Mouse (Mus musculus) ovary, postnatal 14 days (tissue): Measurements from ENCODE around the gene Gm28308.

Experiments
- DNase-seq: peaks from one replicate; pipeline ENCODE4 v3.0.0; 2022; ENCODE audit warnings: low spot score

The Gm28308 gene

DNA sequence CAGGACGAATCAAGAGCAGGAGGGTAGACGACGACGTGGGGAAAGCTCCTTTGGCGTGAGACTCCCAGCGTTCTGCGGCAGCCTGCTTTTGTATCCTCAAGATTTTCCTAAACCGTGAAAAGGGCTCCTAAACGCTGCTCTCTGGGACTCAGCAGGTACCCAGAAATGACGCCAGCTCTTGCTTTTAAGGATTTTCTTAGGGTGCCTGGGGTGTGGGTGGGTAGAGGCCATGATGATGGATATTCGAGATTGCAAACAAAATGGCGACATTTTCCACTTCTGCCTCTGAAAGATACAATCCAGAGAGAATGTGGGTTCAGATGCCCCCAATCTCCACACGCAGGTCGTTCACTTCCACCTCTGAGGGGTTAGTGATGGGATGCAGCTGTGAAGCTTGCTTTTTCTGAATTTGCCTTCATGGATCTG is 45.4 kb downstream of the Gm28308 start:
- DNase-seq = no peak

DNA sequence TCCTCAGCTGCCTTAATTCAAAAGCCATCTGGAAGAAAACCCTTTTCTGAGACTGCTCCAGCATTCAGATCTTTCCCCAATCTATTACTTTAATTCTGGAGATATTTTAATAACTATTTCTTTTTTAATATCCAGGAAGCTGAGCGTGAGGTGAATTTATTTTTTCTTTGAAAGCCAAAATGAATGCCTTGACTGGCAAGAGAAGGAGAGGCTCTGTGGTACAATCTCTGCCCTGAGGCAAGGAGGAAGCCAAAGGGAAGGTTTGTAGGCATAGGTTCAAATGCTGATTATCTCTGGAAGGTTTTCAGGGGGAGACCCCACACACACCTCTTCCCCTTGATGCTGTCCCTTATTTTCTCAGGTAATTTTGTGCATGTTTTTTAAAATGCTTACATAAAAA is 46.0 kb downstream of the Gm28308 start:
- DNase-seq = no peak

DNA sequence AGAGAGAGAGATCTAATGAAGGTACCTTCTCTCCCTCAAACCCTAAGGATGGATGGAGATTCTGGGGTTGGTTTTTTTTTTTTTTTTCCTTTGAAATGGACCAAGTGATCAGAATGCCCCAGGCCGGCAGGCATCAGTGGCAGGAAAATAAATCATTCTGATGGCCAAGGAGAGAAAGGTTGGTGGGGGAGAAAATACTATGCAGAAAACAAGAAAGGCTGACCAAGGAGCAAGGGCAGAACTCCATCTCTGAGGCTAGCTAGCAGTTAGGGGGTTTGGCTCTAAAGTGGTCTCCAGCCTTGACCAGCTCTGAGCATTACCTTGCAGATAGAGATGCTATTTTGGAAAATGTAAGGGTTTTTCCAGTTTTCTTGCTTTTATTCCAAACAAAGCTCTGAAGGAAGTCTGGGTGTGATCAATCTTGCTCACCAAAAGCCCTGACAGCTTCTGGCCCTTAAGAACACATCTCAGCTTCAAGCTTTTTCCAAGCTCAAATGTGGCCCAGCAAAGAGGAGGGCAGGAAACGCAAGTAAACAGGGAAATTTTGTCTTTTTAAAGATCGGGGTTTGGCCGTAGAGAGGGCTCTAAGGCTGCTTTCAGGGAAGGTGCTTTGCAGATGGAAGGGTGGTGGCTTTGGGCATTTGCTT is 46.6 kb downstream of the Gm28308 start:
- no peak for DNase-seq

GRCm38 (mm10) chr6:52165441-52166370 is 47.4 kb downstream of the Gm28308 start:
- DNase-seq = no peak

DNA sequence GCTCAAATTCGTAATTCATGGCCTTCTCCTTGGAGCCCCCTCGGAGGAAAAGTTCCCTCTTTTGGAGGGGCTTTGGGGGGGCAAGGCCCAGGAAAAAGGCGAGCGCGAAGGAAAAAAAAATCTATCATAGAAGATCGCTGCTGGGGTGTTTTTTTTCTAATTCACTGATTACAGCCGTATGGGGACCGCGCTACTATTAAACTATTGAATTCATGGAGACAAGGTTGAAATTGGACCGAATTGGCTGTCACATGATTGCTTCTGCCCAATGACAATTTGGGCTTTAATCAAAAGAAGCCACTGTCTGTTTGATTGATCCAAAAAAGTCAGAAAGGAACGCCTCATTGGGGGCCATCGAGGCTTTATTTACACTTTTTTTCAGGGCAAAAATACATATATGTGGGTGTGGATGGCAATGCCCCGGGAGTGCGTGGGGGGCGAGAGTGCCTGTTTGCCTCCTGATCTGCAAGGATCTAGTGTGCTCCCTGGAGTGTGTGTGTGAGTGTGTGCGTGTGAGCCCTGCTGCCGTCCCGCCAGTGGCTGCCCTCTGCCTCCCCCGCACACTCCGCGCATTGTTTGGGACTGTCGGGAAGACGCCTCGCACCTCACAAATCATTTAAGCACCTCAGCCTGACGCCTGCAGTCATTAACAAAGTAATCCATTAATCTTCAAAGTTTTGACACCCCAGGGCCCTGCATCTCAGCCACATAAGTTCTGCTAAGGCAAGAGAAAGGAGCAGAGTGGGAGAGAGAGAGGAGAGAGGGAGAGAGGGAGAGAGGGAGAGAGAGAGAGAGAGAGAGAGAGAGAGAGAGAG is 48.3 kb downstream of the Gm28308 start, which contains the start of gene Hoxa2:
TSS of gene Hoxa2 (minus strand) at position 206 of the 815 bp plus-strand sequence.
- no peak for DNase-seq

GRCm38 (mm10) chr6:52164051-52164625 is 49.0 kb downstream of the Gm28308 start:
- DNase-seq = no peak

GRCm38 (mm10) chr6:52163366-52164031 is 49.6 kb downstream of the Gm28308 start:
- no peak for DNase-seq

DNA sequence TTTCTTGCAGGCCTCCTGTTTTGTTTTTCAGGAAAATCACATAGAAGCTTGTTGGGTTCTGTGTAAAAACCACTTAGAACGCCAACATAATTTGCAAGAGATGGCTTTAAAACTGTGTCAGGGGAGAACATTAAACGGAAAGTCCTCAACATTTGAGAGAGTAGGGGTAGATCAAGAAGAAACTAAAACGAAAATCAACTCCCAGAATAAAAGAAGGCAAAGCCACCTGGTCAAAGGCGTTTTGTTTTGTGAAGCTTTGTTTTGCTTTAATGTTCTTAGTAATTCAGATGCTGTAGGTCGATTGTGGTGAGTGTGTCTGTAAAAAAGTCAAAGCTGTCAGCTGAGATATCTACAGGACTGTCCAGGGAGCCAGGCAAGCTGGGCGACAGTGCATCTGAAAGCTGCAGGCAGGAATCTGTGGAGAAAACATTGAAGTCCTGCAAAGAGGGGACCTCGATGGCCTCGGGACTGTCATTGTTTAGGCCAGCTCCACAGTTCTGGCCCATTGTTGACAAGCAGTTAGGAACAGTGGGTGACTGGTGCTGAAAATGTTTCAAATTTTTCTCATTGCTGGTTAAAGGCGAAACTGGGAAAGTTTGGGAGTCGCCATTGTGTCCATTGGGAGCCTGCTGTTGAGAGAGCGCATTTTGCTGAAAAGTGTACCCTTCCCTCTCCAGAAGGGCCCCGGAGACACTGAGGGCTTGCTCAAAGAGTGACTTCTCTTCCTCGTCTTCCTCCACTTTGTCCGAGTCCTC is 50.4 kb downstream of the Gm28308 start:
- DNase-seq = no peak

- no peak for DNase-seq
Measured at GRCm38 (mm10) chr6:52162093-52162380, 51.1 kb downstream of the Gm28308 start.

DNA sequence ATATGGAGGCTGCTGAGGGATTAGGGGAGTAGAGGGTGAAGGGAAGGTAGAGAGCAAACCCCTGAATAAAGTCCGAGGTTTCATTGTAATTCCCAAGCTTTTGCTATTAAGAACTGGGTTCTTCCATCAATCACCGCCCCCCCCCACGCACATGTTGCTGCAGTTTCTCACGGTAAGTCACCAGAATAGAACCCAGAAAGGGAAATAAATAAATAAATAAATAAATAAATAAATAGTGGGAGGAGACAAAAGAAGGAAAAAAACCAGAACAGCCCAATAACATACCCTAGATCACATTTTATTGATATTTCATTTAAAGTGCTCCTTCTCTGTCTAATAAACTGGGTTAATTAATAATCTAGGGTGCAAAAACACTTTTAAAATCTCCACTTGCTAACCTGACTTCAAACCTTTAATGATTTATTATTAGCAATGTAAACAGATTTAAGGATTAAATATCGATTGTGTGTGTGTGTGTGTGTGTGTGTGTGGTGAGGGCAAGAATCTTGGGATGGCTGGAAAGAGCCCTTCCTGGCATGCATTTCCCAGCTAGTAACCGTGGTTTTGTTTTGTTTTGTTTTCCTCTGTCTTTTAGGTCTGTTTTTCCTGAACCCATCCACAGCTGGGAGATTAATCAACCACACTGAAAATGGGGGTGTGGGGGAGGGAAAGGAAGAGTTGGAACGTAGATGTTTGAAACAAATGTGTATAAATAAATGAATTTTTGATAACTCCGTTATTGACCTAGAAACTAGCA is 51.6 kb downstream of the Gm28308 start:
- no peak for DNase-seq

GRCm38 (mm10) chr6:52160511-52161335 is 52.4 kb downstream of the Gm28308 start:
- no peak for DNase-seq

- DNase-seq = no peak
Measured at GRCm38 (mm10) chr6:52159979-52160378, 53.2 kb downstream of the Gm28308 start.

DNA sequence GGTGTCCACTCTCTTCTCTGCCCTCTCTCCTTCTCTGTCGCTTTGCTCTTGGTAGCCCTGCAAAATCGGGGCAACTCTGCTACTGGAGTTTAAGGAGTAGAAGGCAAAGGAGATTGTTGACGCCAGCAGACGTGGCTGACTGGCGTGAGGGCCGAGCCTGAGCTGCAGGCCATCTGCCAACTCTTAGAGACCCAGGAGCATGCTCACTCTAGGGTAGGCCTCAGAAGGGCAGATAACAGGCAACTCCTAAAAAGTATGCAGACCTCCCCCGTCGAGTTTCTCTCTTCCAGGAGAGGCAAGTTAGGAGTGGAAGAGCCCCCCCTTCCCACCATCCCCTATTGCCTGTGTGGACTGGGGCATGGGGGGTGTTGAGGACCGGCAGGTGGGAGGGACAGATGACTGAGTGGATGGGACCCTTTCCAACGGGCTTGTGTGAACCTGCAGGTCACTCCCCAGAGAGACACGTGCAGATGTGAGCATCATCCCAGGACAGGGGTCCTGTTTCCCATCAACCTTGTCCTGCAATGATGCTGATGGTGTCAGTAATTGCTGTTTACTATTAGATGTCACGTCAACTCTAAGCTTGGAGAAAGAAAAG is 53.9 kb downstream of the Gm28308 start:
- DNase-seq = no peak

DNA sequence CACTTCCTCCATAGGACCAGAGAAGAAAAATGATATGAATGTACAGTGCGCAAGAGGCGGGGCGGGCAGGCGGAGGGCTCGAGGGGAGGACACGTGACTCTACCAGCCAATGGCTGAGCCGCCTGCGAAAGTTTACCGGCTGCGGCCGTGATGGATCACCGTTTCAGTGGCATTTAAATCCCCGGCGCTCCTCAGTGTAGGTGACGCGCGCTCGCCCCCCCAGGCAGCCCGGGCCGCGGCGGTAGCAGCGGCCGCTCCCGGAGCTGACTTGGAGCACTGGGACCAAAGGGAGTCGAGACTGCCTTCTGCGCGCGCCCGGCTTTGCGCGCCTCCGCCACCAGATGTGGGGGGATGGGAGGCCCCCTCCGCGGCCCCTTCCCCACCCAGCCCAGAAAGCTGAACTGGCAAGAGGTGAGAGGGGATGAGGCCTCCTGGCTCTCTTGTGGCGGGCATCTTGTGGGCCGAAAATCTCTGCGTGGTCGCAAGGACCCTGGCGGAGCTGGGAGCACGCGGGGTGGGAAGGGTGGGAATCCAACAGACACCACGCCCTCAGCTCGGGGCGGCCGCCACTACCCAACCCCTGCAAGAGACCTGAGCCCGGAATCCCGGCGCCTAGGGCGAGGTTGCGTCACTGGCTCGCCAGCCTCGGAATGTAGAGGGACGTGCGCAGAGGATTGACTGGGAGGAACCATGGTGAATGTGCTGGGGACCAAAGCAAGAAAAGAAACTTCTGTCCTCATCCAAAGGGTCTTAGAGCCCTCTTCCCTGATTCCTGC is 54.7 kb downstream of the Gm28308 start, which contains the start of gene Hoxa1:
TSS of gene Hoxa1 (minus strand) at position 42 of the 776 bp plus-strand sequence.
- DNase-seq = no peak

DNA sequence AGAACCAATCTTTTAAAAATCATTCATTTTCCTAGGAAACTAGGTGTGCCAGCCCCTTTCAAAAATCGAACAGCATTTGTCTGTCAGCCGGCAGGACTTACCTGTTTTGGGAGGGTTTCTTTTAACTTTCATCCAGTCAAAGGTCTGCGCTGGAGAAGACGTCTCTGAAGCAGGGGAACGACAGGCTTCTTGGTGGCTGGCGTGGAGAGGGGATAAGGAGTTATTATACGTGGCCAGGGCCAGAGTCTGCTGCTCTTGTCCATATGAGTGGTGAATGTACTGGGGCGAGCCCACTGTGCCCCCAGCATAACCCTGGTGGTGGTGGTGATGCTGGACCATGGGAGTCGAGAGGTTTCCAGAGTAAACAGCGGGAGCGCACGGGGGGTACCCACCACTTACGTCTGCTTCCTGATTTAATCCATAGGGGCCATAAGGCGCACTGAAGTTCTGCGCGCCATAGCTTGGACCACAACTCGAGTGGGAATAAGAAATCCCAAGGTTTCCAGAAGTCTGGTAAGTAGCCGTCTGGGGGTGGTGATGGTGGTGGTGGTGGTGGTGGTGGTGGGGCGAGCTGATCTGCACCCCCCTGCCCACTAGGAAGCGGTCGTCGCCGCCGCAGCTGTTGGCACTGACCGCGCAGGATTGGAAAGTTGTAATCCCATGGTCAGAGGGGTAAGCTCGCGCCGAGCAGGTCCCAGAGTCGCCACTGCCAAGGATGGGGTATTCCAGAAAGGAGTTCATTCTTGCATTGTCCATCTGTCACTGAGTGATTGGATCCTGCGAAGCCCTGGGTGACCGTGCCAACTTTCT is 55.5 kb downstream of the Gm28308 start:
- no peak for DNase-seq

DNA sequence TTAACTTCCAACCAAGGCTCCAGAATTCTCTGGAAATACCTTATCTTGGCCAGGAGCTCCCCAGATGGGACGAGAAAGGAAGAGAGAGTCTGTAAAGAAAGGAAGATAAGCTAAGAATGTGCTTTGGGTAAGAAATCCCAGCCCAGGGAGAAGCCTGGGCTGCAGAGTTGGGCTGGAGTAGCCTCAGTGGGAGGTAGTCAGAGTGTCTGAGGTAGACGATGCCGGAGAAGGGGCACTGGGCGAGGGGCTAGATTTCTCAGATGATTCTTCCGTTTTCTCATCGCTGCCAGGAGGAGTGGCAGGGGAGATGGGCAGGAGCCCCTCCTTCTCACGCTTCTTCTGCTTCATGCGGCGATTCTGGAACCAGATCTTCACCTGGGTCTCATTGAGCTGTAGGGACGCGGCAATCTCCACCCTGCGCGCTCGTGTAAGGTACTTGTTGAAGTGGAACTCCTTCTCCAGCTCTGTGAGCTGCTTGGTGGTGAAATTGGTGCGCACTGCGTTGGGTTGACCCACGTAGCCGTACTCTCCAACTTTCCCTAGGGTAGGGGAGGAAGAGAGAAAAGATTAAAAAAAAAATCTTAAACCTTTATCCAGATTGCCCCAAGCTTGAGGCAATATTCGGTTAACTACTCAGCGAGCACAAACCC is 56.5 kb downstream of the Gm28308 start:
- no peak for DNase-seq

- DNase-seq = no peak
Measured at GRCm38 (mm10) chr6:52155471-52155870, 57.7 kb downstream of the Gm28308 start.
